Mouse (Mus musculus): Measurements from ENCODE around the gene Clasrp.

The Clasrp gene

DNA sequence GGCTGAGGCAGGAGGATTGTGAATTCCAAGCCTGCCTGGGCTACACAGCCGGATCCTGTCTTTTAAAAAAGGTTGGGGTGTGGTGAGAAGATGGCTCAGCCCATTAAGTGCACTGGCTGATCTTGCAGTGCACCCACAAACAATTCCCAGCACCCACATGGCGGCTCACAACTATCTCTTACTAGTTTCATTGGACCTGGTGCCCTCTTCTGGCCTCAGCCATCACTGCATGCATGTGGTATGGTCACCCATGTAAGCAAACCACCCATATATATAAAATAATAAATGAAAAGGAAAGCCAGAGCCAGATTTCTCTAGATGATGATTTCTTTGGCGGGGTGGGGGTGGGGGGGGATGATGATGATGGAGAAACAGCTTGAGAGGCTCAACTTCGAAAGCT is 39.8 kb downstream of the Clasrp start:
- DNase-seq (ENCODE audit: extremely low spot score, low read depth, low spot score) = no peak

DNA sequence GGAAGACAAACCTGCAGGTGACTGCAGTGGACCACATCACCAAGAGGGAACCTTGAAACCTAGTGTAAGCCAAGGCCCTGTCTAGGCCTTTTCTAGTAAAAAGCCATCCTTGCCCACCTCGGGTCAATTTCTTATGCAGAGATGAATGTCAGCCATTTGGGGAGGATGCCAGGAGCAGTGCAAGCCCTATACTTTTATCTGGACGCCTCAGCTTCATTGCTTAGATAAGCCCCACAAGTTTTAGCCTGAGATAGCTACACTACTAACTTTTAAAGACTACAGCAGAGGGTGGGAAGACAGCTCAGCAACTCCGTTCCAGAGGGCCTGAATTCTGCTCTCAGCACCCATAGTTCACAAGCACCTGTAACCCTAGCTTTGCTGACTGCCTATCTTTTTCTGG is 40.4 kb downstream of the Clasrp start:
- no peak for DNase-seq (ENCODE audit: extremely low spot score, low read depth, low spot score)

DNA sequence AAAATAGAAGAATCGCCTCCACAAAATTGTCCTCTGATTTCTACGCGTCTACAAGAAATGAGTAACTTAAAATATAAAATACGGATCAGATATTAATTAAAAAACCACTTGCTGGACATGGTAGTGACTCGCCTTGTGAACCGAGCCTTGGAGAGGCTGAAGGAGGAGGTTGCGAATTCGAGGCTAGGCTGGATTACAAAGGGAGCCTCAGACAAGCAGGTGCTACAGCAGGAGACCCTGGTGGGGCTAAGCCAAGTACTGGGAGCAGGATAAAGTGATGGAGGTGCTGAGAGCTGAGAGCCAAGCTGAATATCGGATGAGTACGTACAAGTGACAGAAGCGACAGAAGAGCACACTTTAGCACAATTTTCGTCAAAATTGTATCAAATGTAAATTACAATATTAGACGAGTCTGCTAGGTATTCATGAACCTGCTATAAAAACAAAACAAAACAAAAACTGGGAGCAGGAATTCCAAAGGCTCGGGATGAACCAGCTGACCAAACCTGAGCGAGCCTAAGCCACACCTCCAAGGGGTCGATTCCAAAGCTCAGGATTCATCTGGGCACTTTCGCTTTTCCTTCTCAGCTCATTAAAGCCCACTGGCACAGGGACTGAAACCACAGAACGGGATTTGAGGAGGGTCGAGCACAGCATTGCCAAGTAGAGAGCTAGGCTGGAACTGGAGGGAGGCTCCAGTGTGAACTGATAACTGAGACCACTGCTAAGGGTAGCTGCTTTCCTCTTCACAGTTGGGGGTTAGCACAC is 41.5 kb downstream of the Clasrp start, which contains the start of gene Ppp1r37:
Gene Ppp1r37 (minus strand): TSS at position 434 of the 768 bp plus-strand sequence.
- DNase-seq (ENCODE audit: extremely low spot score, low read depth, low spot score) = no peak

DNA sequence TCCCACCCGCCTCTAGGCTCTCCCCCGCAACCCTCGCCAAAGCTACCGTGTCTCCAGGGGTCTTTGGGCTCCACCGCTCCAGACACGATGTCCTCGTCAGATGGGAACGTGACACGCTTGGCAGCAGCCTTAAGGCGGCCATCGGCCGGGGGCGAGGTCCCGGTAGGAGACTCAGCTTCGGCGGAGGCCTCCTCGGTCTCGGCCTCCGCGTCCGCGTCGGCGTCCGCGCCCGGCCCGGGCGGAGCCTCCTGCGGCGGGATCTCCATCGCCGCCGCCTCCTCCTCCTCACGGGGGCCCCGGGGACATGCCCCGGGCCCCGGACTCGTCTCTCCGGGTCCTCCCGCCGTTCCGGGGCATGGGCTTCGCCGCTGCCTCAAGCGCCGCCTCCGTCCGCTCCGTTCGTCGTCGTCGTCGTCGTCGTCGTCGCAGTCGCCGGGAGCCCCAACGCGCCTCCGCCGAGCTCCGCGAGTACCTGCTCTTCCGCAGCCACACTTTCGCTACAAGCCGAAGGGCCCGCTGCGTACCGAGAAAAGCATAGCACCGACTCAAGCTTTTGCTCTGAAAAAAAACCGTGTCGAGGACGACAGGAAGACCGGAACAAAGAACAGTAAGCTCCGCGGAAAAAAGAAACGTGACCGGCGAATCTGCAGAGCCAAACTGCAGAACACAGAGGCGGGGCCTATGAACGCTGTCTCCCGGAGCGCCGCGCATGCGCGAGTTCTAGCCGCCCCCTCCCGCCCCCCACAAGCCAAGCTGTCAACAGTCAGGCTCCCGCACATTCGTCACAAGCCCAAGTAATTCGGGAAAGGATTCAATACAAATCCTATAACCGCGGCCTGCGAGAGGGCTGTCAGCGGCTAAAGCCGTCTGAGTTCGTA is 42.3 kb downstream of the Clasrp start:
- peak; percentile 85 for DNase-seq (ENCODE audit: extremely low spot score, low read depth, low spot score)

GRCm38 (mm10) chr7:19561431-19561764 is 42.9 kb downstream of the Clasrp start:
- DNase-seq (ENCODE audit: extremely low spot score, low read depth, low spot score) = no peak

- DNase-seq (ENCODE audit: extremely low spot score, low read depth, low spot score) = no peak
Observed at GRCm38 (mm10) chr7:19560491-19561260, 43.6 kb downstream of the Clasrp start.

GRCm38 (mm10) chr7:19558965-19559364 is 45.3 kb downstream of the Clasrp start:
- DNase-seq (ENCODE audit: extremely low spot score, low read depth, low spot score) = no peak

DNA sequence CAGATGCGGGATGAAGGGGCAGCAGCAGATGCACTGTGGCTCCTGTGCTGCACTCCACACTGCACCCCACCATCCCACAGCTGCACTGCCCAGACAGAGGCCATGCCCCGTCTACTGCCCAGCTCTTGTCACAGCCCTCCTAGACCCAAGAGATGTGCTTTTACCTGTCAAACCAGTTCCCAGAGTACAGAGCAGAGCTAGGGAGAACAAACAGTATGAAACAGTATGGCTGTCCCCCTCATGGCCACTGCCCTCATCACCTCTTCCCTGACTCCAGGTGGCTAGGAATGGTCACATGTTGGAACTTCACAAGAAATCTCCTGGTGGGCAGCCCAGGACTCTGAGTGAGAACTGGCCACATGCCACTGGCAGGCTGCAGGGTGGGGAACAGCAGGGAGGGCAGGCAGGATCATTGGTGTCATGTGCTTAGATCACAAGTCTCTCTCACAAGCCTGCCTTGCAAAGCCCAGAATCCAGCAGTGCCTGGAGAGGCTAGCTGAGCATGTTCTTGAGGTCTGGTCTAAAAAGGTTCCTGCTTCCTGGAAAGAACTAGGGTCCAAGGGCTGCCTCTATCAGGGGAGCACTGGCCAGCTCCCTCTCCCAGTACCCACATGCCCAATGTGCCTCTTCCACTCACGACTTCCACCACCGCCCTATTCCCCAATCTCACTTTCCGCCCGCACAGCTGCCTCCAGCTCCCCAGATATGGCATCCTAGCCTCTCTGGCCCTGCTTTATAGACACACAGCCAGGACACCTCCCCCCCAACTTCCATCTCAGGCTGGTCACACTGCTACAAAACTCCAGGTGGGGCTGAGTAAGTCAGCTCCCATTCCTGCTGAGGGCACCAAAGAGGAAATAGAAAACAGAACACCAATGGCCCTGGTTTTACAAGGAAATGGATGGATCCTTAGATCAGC is 46.0 kb downstream of the Clasrp start:
- DNase-seq (ENCODE audit: extremely low spot score, low read depth, low spot score) = no peak

GRCm38 (mm10) chr7:19557086-19557485 is 47.2 kb downstream of the Clasrp start:
- no peak for DNase-seq (ENCODE audit: extremely low spot score, low read depth, low spot score)

GRCm38 (mm10) chr7:19554168-19554567 is 50.1 kb downstream of the Clasrp start:
- no peak for DNase-seq (ENCODE audit: extremely low spot score, low read depth, low spot score)

GRCm38 (mm10) chr7:19552443-19552842 is 51.8 kb downstream of the Clasrp start:
- DNase-seq (ENCODE audit: extremely low spot score, low read depth, low spot score) = no peak

- DNase-seq (ENCODE audit: extremely low spot score, low read depth, low spot score) = no peak
Observed at GRCm38 (mm10) chr7:19551634-19552033, 52.7 kb downstream of the Clasrp start.

DNA sequence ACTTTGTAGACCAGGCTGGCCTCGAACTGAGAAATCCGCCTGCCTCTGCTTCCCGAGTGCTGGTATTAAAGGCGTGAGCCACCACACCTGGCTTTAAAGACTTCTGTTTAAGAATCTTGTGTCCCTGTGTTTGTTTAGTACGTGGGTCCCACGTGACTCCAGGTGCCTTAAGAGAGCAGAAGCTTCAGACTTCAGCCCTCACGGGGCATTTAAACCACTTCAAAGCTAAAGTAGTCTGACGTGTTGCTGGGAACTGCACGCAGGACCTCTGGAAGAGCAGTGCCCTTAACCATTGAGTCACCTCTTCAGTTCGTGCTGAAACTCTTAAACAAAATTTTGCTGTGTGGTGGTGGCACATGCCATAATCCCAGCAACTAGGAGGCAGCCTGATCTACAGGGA is 54.9 kb downstream of the Clasrp start:
- no peak for DNase-seq (ENCODE audit: extremely low spot score, low read depth, low spot score)

- DNase-seq (ENCODE audit: extremely low spot score, low read depth, low spot score) = no peak
Observed at GRCm38 (mm10) chr7:19547344-19547969, 56.8 kb downstream of the Clasrp start.

- no peak for DNase-seq (ENCODE audit: extremely low spot score, low read depth, low spot score)
Observed at GRCm38 (mm10) chr7:19546007-19546406, 58.3 kb downstream of the Clasrp start.

- DNase-seq (ENCODE audit: extremely low spot score, low read depth, low spot score) = no peak
Observed at GRCm38 (mm10) chr7:19543584-19543983, 60.7 kb downstream of the Clasrp start.

DNA sequence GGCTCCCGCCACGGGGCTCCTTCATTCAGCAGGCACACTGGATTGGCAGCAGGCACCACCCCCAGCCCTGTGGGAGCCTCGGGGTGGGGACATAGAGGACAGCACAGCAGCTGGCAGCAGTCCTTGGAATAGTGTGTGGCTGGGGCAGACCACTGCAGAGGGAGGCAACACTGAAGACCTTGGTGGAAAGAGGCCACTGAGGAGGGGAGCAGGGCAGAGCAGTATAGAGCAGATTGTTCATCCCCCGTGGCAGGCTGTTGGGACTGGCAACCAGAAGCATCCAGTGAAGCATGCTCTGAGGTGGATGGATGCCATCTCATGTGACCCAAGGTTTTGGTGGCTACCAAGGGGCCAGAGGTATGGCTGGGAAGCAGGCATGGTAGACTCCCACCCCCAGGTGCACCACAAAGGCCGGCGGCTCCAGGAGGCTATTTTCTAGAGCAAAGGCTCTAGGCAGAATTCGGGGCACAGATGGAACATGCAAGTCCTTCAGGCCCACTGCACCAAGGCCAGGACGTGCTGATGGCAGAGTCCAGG is 62.1 kb downstream of the Clasrp start:
- no peak for DNase-seq (ENCODE audit: extremely low spot score, low read depth, low spot score)

DNA sequence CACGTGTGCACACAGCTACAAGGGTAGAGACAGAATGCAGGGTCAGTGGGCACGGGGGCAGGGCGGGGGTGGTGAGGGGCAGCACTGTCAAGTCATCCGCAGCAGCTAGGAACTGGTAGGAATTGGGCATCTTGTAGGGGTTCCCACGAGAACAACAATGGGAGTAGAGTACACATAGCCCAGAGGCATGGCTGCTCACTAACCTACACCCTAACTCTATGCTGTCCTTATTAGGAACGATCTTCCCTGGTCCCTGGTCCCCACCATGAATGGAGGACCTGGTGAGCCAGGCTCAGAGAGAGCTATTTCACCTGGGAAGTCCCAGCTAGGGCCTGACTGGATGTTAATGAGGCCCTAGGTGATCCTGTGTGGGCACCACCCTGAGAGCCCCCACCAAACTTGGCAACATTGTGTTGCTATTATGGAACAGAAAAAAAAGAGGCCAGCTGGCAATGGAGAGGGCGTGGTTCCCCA is 62.6 kb downstream of the Clasrp start:
- DNase-seq (ENCODE audit: extremely low spot score, low read depth, low spot score) = no peak

DNA sequence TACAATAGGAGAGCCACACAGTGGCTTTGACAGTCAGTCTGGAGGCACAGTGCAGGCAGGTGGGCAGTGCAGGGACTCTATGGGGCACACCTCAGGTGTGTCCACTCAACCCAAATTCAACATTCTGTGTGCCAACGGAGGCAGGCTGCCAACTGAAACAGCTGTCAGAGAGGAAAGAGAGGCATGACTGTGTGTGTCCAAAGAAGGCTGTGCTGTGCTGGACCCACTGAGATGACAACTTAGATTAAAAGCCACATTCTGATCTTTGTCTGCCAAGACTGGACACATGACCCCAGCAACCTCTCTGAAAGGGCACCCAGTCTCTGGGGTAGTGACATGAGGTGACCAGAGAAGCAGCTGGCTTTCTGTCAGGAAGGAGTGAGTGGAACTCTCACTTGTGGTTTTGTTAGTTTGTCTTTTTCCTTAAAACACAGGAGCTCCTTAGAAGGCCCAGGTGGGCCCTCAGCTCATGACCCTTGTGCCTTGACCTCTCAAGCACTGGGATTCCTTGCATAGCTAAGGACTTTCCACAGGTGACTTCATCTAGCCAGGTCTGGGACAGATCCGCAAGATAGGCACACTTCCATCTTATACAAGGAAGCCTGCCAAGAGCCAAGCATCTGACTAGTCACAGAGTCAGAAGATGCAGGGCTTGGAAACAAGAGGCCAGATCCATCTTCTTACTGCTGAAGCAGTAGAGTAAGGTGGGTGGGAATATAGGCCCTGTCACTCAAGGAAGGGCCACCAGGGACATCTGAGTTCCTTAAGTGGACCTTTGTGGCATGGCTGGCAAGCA is 63.3 kb downstream of the Clasrp start:
- no peak for DNase-seq (ENCODE audit: extremely low spot score, low read depth, low spot score)

Data from hindlimb bud, embryonic 11.5 days (tissue).